ENCODE assay signal across 8 mouse cellular contexts in genomic region chr2:132094441-132095230, GRCm38 (mm10). TPM values are rescaled to one million over a fixed set of nuclear protein-coding genes. Genes with fewer than 3 reads are reported as not detected.
A peak's percentile ranks its signal among the peaks of the same experiment; 100 is the strongest.
DNase-seq lines count a peak whose midpoint lies in the region; ATAC-seq lines count a peak whose summit lies in the region.

No protein-coding gene starts in this region.

- ATAC-seq in frontal cortex, adult (ENCODE audit: low TSS enrichment): 0 out of 2 replicates have a peak, but pooled peaks have one; percentile 14

- no peak for DNase-seq in frontal cortex, postnatal 10 days (ENCODE audit: low spot score in 2 of 2)
- DNase-seq in A20 (ENCODE audit: low read depth, low spot score): peak; percentile 70
- peak; percentile 25 to 37 for DNase-seq in heart, postnatal 14 days
- peak; percentile 81 for DNase-seq in lung, postnatal 25 days (ENCODE audit: low spot score)
- DNase-seq in ovary, postnatal 14 days (ENCODE audit: low spot score): no peak
- no peak for DNase-seq in gastrocnemius, adult 8-10 months (ENCODE audit: low spot score in 2 of 2)
- no peak for DNase-seq in adrenal gland, postnatal 25 days

- intact Hi-C loops in heart, postnatal 14 days (cut with DNase I): no loop called here

RNA-seq across cellular contexts. Expression of gene Slc23a2, which starts 50.3 kb away (rescaled TPM):
- 10 to 100 TPM; 15.4 to 16.0 TPM for total RNA-seq in heart, postnatal 14 days (2021)
- total RNA-seq in gastrocnemius, adult 8-10 months (2022): 10 to 100 TPM in 2 of 4 experiments, 1 to 10 TPM in 2; 8.0 to 10.3 (median 9.6) TPM
- total RNA-seq in adrenal gland, postnatal 25 days (2021): 61.4 and 68.0 TPM in 2 replicates

Comparison
In these comparisons a context has a peak if more than half of its experiments do, and no peak if none do; other contexts are left out.
1. DNase-seq: peak in A20 (single experiment), heart, postnatal 14 days (2 of 2) and lung, postnatal 25 days (single experiment); none in frontal cortex, postnatal 10 days (0 of 2), ovary, postnatal 14 days (single experiment), gastrocnemius, adult 8-10 months (0 of 2) and adrenal gland, postnatal 25 days (single experiment).